Mouse (Mus musculus): Measurements from ENCODE around the gene Zfyve19.

DNA sequence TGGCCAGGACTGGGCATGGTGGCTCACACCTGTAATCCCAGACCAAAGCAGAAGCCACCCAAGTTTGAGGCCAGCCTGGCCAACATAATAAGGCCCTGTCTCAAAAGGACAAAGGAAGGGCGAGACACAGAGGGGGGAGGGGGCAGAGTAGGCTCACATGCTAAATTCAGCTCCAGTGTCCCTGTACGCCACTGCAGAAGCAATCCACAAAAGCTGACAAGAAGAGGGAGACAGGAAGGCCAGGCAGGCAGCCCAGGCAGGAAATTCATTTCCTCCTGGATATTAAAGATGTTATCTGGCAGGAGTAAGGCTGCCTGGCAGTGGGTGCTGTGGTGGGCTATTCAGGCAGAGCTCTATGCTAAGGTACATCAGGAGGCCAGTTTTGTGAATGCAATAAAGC is 47.2 kb upstream of the Zfyve19 start:
- no peak for TF ChIP-seq CTCF (IDR thresholded peaks at IDR 0.05 in 2 of 3, conservative IDR thresholded peaks at IDR 0.05 in 1 of 3; ENCODE audit: control insufficient read depth in 1 of 3, insufficient read depth in 1 of 3, low read depth in 2 of 3, low read length in 3 of 3, poor library complexity in 1 of 3, severe bottlenecking in 1 of 3)
- no peak for TF ChIP-seq POLR2A (IDR thresholded peaks at IDR 0.05; ENCODE audit: control insufficient read depth in 1 of 2, insufficient read depth in 1 of 2, low read depth in 1 of 2, low read length in 2 of 2, poor library complexity in 1 of 2)
- no peak for TF ChIP-seq EP300 (IDR thresholded peaks at IDR 0.05; ENCODE audit: low read depth in 1 of 2, low read length in 2 of 2)
- no peak for TF ChIP-seq USF1 (IDR thresholded peaks at IDR 0.05; ENCODE audit: low read depth, low read length)
- TF ChIP-seq ZNF384 (IDR thresholded peaks at IDR 0.05; ENCODE audit: low read depth, low read length) = no peak
- no peak for TF ChIP-seq TCF12 (IDR thresholded peaks at IDR 0.05; ENCODE audit: low read depth, low read length)
